Mouse (Mus musculus) hindlimb bud, embryonic 11.5 days (tissue): ENCODE data around the gene Hist2h4.
"Not testable (repeated sequence)": the region's sequence is repeated elsewhere in the genome, so short reads cannot be mapped to it uniquely, and the experiment has no call there.

ENCODE experiments used
- DNase-seq: peaks from one replicate; pipeline ENCODE4 v3.0.0-alpha.2; 2012; ENCODE audit warnings: low read depth, low spot score; ENCODE audit errors: extremely low spot score

The Hist2h4 gene

GRCm38 (mm10) chr3:96226695-96227648 is 36.1 kb downstream of the Hist2h4 start:
- DNase-seq = no peak

GRCm38 (mm10) chr3:96225421-96225820 is 37.7 kb downstream of the Hist2h4 start:
- no peak for DNase-seq

GRCm38 (mm10) chr3:96222774-96223173 is 40.3 kb downstream of the Hist2h4 start:
- no peak for DNase-seq

GRCm38 (mm10) chr3:96221640-96222038 is 41.5 kb downstream of the Hist2h4 start:
- no peak for DNase-seq

- peak; percentile 90 for DNase-seq
Observed at GRCm38 (mm10) chr3:96220765-96221639, 42.1 kb downstream of the Hist2h4 start, which contains the start of the genes Hist2h2ac and Hist2h2be. TSS of gene Hist2h2ac (minus strand) at chr3:96220880. TSS of gene Hist2h2be (plus strand) at chr3:96221119.

GRCm38 (mm10) chr3:96220131-96220764 is 42.9 kb downstream of the Hist2h4 start:
- not testable (repeated sequence) for DNase-seq

GRCm38 (mm10) chr3:96219661-96220130 is 43.4 kb downstream of the Hist2h4 start, which contains the start of the genes Bola1 and Hist2h2ab:
TSS of gene Bola1 (minus strand) at chr3:96219709.
TSS of gene Hist2h2ab (plus strand) at chr3:96219865.
- DNase-seq = peak; percentile 90

- no peak for DNase-seq
Observed at GRCm38 (mm10) chr3:96219191-96219641, 43.9 kb downstream of the Hist2h4 start.
